Mouse (Mus musculus) neutrophil, adult 5-6 weeks (primary cell): ENCODE results near the gene Polr3e. TPM values are rescaled to one million over a fixed set of nuclear protein-coding genes. Genes with fewer than 3 reads are reported as not detected.
"Not testable (repeated sequence)": the region's sequence is repeated elsewhere in the genome, so short reads cannot be mapped to it uniquely, and the experiment has no call there.

ENCODE experiments used
- ATAC-seq: fragments of 151-379, 151-347 bp; 2 replicates; pipeline ENCODE4 v1.8.0; 2017; ENCODE audit warnings: mild to moderate bottlenecking, moderate TSS enrichment; ENCODE audit not compliant: insufficient number of reproducible peaks, poor library complexity, low FRiP score, severe bottlenecking; ENCODE audit errors: extremely low read depth
- total RNA-seq: library from RNA; stranded (forward); fragments of 200-1000 nt; gene quantifications from 2 replicates; pipeline ENCODE4 v1.2.3, GENCODE M21; 2017

The Polr3e gene
- total RNA-seq, 1 experiment from 2014 or later: 19.2 TPM

DNA sequence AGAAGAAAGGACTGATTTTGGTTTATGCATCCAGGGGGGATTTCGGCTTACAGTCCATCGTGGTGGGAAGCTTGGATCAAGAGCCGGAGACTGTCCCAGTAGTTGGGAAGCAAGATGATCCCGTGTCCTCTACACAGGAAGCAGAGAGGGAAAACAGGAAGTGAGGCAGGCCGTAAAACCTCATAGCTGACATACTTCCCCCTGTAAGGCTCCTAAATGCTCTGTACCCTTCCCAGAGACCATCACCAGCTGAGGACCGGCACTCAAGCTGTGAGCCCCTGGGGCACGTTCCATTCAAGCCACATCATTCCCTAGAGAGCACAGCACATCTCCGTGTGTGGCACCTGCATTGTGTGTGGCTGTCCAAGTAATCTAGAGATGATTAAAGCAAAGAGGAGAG lies 15.8 kb upstream of the Polr3e start:
- ATAC-seq: no peak

DNA sequence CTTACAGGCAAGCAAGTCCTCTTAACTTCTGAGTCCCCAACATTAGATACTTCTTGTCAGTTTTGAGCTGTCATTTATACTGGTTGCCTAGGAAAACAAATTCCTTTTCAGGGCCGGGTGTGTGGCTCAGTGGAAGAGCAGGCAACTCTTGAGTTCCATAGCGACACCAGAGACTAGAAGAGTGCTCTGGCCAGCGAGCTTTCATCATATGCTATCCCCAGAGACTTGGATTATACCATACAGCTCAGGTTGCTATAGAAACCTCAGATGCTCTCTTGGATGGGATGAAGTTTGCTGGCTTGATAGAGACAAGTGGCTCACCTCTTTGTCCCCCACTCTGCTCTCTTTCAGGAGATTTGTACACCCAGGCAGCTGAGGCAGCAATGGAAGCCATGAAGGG lies 14.6 kb upstream of the Polr3e start:
- no peak for ATAC-seq

- ATAC-seq: not testable (repeated sequence)
Observed at GRCm38 (mm10) chr7:120910172-120910571, 7.4 kb upstream of the Polr3e start.

GRCm38 (mm10) chr7:120911268-120911667 lies 6.3 kb upstream of the Polr3e start:
- not testable (repeated sequence) for ATAC-seq

DNA sequence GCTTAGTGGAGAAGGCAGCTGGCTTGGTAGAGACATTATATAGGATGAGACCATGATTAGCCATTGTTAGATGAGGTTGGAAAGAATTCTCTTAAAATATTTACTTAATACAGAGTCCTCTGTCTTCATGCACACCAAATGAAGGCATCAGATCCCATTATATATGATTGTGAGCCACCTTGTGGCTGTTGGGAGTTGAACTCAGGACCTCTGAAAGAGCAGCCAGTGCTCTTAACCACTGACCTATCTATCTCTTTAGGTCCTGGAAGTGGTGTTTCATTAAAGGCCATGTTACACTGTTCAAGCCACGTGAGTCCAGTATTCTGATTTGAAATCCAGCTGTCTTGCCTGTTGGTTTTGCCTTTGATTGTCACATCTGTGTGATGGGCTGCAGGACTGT lies 4.2 kb upstream of the Polr3e start:
- ATAC-seq: no peak

- ATAC-seq: no peak
Observed at GRCm38 (mm10) chr7:120916262-120916875, 1.2 kb upstream of the Polr3e start.

- no peak for ATAC-seq
Observed at GRCm38 (mm10) chr7:120917279-120917591, 309 bp upstream of the Polr3e start.

DNA sequence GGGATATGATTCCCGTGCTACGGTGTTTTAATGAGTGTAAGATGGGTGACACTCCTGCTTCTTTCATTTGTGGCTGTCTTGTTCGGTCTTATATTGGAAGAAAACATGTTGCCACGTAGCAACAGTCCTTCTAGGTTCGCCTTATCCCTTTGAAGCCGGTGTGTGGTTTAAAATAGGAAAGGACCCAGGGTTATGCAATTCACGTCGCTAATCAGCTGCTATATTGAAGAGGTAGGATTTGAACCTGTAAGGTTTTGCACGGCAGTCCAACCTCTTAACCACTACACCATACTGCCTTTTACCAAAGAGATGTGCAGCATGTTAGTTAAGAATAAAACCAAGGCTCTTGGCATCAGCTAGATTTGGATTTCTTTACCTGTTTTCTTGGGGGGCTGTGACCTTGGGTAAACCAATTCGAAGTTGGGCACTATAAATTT lies 1.0 kb downstream of the Polr3e start:
- ATAC-seq: peak; percentile 72

DNA sequence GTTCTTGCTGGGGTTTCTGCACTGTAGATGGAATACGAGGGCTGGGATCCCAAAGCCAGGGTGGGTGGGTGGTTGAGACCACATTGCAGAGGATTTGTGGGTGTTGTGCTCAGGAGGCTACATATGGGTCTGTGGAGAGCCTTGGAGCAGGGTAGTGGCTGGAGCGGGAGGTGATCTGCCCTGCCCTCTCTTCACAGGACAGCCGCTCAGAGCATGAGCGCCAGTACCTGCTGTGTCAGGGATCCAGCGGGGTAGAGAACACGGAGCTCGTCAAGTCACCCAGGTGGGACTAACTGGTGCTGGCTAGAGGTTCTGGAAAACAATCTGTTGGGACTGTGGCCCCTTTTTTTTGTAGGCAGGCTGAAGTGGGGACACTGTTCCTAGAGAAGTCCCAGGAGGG lies 15.6 kb downstream of the Polr3e start:
- no peak for ATAC-seq

DNA sequence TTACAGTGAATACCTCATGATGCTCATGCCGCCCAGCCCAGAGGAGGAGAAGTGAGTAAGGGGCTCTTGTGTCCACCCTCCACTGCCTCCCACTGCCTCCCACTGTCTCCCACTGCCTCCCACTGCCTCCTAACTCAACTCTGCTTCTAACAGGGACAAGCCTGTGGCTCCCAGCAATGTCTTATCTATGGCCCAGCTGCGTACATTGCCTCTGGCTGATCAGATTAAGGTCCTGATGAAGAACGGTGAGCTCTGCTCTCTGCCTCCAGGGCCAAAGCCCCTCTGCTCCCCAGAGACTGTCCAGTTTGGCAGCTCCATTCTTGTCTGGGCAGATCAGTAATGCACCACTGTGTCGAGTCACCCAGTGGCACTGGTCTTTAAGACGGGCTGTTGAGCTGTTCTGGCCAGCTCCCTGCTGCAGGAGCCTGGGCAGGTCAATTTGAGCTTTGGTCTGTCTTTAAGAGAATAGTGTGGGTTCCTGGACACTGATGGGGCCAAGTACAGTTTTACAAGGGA lies 16.2 kb downstream of the Polr3e start:
- no peak for ATAC-seq

DNA sequence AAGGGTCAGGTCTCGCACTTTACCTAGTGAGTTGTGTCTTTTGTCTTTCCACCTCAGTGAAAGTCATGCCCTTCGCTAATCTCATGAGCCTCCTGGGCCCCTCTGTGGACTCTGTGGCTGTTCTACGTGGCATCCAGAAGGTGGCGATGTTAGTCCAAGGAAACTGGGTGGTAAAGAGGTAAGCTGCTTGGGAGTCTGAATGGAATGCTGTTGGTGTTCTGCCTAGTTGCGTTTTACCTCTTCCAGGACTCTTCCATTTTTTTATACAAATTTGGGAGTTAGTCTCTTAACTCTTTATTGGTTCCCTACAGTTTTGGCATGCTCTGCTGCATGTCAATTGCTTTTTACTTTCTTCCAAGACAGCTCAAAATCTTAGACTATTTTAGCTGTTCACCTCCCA lies 17.2 kb downstream of the Polr3e start:
- ATAC-seq: peak; percentile 71; the same call in 1 of the 2 replicates

- ATAC-seq: no peak
Observed at GRCm38 (mm10) chr7:120936522-120936921, 19.0 kb downstream of the Polr3e start.

DNA sequence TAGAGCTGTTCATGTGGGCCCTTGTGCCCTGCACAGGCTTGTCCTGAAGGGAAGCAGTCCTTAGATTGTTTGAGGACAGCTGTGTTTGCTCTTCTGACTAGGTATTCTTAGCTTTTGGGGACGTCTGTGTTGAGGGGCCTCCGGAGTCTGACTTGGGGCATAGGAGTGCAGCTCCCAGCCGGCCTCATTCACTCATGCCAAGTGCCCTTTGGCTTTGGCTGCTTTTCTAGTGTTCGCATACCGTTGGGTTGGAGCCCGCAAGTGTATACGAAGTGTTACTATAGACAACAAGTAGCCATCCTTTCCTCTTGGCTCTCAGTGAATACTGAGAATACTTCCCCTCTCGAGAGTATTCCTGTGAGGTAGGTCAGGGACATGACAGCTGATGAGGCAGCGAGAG lies 20.7 kb downstream of the Polr3e start:
- no peak for ATAC-seq

DNA sequence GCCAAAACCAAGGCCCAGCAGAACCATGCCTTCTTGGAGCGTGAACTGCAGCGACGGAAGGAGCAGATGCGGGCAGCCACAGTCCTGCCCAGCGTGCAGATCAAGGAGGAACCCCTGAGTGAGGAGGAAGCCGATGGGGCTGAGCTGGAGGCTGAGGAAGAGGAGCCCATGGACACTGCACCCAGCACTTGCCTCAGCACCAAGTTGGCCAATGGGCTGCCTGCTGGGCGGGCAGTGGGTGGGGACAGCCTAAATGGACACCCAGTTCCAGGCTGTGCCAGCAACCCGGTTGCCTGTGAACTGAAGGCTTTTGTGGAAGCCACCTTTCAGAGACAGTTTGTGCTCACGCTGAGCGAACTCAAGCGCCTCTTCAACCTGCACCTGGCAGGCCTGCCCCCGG lies 22.8 kb downstream of the Polr3e start:
- ATAC-seq: no peak

DNA sequence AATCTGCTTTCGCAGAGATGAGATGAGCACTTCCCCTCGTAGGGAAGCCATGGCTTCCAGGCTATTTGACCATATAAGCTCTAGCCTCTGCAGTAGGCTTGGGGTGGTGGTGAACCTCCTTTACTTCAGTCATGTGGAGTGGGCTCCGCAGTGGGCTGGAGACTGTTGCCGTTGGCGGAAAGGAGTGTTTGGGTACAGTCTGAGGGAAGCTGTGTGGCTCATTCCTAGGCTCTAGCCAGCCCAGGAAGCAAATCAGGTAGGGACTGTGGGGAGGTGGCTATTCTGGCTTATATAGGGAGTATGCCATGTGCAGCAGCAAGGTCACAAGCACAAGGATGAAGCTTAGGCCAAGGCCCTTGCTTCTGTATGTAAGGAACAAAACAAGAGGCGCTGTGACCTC lies 23.7 kb downstream of the Polr3e start:
- ATAC-seq: no peak

DNA sequence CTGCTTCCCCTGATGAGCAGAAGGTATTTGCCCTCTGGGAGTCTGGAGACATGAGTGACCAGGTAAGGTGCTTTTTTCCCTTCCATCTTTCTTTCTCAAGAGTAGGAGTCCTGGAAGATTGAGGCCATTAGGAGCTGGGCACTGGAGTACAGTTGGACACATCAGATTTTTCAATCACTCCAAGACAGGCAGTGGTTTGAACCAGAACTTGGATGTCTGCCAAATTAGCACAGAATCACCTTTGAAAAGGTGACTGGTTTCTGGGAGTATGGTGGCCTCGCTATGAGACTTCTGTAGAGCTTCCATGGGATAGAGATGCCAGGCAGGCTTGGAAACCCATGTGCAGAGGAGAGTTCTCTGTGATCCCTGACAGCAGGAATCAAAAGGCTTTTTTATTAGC lies 25.0 kb downstream of the Polr3e start:
- ATAC-seq: no peak

DNA sequence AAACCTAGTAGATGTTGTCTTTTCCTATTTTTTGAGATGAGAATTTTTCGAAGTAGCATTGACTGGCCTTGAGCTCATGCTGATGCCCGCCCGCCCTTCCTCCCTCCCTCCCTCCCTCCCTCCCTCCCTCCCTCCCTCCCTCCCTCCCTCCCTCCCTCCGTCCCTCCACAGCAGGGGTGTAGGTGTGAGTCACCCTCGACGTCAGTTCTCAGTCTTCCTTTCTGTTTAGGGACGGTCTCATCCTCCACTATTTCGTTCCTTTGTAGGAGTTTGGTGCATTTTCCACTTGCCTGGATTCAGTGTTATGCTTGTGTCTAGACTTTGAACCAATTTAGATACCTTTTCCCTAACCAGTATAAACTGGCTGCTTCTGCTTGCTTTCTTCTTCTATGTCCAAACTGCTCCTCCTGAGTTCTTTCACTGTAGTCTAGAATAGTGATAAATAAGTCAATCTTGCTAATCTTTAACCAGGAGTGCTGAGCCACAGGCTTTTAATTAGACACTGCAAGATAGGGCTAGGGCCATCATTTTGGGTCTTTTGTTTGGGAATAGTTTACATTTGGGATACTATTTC lies 26.5 kb downstream of the Polr3e start:
- no peak for ATAC-seq

- not testable (repeated sequence) for ATAC-seq
Observed at GRCm38 (mm10) chr7:120953591-120953990, 36.0 kb downstream of the Polr3e start.

DNA sequence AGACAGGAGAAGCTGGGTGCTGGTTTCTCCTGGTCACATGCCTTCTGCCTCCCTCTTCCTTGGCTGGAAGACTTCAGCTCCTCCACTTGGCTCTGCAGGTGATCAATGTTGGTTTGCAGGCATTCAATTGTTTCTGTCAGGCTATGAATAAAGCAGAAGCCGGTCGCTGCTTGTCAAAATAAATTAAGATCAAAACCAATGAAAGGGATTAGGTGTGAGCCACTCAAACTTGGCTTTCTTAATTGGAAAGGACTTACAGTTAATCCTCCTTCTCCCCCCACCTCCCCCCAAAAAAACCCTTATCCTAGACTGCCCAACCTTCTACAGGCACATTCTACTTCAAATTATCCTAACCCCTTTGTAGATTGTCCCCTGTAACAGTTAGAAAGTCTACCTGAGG lies 42.6 kb downstream of the Polr3e start:
- ATAC-seq: no peak

DNA sequence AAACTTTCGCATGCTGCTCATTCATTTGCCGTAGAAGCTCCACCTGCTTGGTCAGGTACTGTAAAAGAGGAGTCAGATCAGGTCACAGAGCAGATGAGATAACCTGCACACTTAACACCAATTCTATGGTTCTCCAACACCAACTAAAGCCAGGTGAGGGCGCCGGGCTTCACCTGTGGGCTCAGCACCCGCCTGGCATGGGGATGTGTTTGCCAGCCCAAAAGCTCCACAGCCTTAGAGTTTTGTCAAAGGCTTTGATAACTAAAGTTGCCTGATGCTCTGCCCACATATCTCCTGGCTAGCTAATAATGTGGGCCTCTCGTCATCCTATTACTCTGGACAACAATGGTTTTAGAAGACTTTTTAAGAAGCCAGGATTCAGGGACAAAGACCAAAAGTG lies 43.1 kb downstream of the Polr3e start:
- ATAC-seq: no peak

GRCm38 (mm10) chr7:120961893-120962292 lies 44.3 kb downstream of the Polr3e start:
- no peak for ATAC-seq
